Mouse (Mus musculus): ENCODE data around the gene Haus5. TPM values are rescaled to one million over a fixed set of nuclear protein-coding genes. Genes with fewer than 3 reads are reported as not detected.
A peak's percentile ranks its signal among the peaks of the same experiment; 100 is the strongest.

Gene Haus5
- polyA plus RNA-seq, 1 experiment from 2014 or later, result 63.5 TPM

DNA sequence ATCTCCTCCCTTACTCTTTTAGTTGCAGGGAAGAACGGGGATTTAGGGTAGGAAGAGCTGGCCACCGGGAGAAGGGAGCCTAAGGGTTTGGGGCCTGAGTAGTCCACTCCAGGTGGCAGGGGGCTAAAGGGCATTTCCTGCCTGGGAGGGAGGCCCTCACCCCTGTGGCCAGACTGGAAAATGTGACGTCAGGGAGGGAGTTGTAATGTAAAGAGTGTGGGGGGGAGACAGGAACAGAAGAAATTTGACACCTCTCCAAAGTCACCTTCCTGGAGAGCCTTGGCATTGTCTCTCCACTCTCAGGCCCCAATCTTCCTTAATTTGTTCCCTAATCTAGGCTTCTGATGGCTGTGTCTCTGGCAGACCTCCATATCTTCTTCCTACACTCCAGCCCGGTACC lies 25.7 kb downstream of the Haus5 start:
- Histone ChIP-seq H3K27me3 (ENCODE audit: insufficient read depth, low read length) (peaks cover 25% of the 10 kb centered on the region), H3K4me1 (ENCODE audit: insufficient read depth) (no peaks in the 10 kb centered on the region), H3K4me2 (no peak overlapping the region), H3K27ac (ENCODE audit: low read depth) (no peak overlapping the region), H3K9me3 (ENCODE audit: low read depth, low read length) (no peaks in the 10 kb centered on the region), H3K9ac (no peak overlapping the region), H3K4me3 (ENCODE audit: low read depth, low read length) (no peak overlapping the region), H3K36me3 (ENCODE audit: insufficient read depth) (peaks cover 38% of the 10 kb centered on the region)
- 11% methylated on average over 4 of the region's 4 CpGs for WGBS
- TF ChIP-seq CTCF (IDR thresholded peaks at IDR 0.05; ENCODE audit: low read depth), result no peak
- no peak for DNase-seq
- ATAC-seq (ENCODE audit: insufficient read depth), result no peak

GRCm38 (mm10) chr7:30636395-30636794 lies 28.4 kb downstream of the Haus5 start:
- 19% methylated on average over 11 of the region's 11 CpGs for WGBS
- no peak for TF ChIP-seq CTCF (IDR thresholded peaks at IDR 0.05; ENCODE audit: low read depth)
- no peak overlapping the region for H3K9ac ChIP-seq
- ATAC-seq (ENCODE audit: insufficient read depth), result no peak
- no peak overlapping the region for H3K4me3 ChIP-seq (ENCODE audit: low read depth, low read length)
- H3K36me3 ChIP-seq (ENCODE audit: insufficient read depth), result peaks cover 11% of the 10 kb centered on the region
- no peaks in the 10 kb centered on the region for H3K4me1 ChIP-seq (ENCODE audit: insufficient read depth)
- no peaks in the 10 kb centered on the region for H3K9me3 ChIP-seq (ENCODE audit: low read depth, low read length)
- peaks cover 45% of the 10 kb centered on the region for H3K27me3 ChIP-seq (ENCODE audit: insufficient read depth, low read length)
- no peak for DNase-seq
- no peak overlapping the region for H3K27ac ChIP-seq (ENCODE audit: low read depth)
- H3K4me2 ChIP-seq, result no peak overlapping the region

- Histone ChIP-seq H3K4me1 (ENCODE audit: insufficient read depth) (no peaks in the 10 kb centered on the region), H3K4me2 (peak within 1 kb of the TSS; percentile 42), H3K4me3 (ENCODE audit: low read depth, low read length) (peak within 1 kb of the TSS; percentile 26), H3K27me3 (ENCODE audit: insufficient read depth, low read length) (peaks cover 45% of the 10 kb centered on the region), H3K9me3 (ENCODE audit: low read depth, low read length) (no peaks in the 10 kb centered on the region), H3K9ac (no peak within 1 kb of the TSS), H3K27ac (ENCODE audit: low read depth) (no peak within 1 kb of the TSS), H3K36me3 (ENCODE audit: insufficient read depth) (peaks cover 5% of the 10 kb centered on the region)
- 3% methylated on average over 5 of the region's 5 CpGs for WGBS
- ATAC-seq (ENCODE audit: insufficient read depth) (no peak), DNase-seq (no peak)
- TF ChIP-seq CTCF (IDR thresholded peaks at IDR 0.05; ENCODE audit: low read depth), result no peak
These were observed 29.0 kb downstream of the Haus5 start, which contains the start of gene Etv2 for GRCm38 (mm10) chr7:30635752-30636151. Gene Etv2 (minus strand): TSS chr7:30635852.

- 1% methylated on average over 20 of the region's 20 CpGs for WGBS
- Histone ChIP-seq H3K36me3 (ENCODE audit: insufficient read depth) (no peaks in the 10 kb centered on the region), H3K4me2 (peak overlapping the region; percentile 42), H3K27ac (ENCODE audit: low read depth) (no peak overlapping the region), H3K4me3 (ENCODE audit: low read depth, low read length) (peak overlapping the region; percentile 26), H3K27me3 (ENCODE audit: insufficient read depth, low read length) (peaks cover 45% of the 10 kb centered on the region), H3K9me3 (ENCODE audit: low read depth, low read length) (no peaks in the 10 kb centered on the region), H3K4me1 (ENCODE audit: insufficient read depth) (no peaks in the 10 kb centered on the region), H3K9ac (no peak overlapping the region; the same call in 1 of the 2 replicates)
- peak; percentile 73 for DNase-seq
- ATAC-seq (ENCODE audit: insufficient read depth), result peak; percentile 78
- TF ChIP-seq CTCF (IDR thresholded peaks at IDR 0.05; ENCODE audit: low read depth), result peak; percentile 77
These were observed 30.2 kb downstream of the Haus5 start for GRCm38 (mm10) chr7:30634621-30635020.

GRCm38 (mm10) chr7:30633762-30634412 lies 30.9 kb downstream of the Haus5 start:
- no peak for ATAC-seq (ENCODE audit: insufficient read depth)
- H3K9ac ChIP-seq, result no peak overlapping the region; the same call in 1 of the 2 replicates
- no peak for DNase-seq

GRCm38 (mm10) chr7:30629013-30629412 lies 35.8 kb downstream of the Haus5 start:
- Histone ChIP-seq H3K27me3 (ENCODE audit: insufficient read depth, low read length) (peaks cover 20% of the 10 kb centered on the region), H3K36me3 (ENCODE audit: insufficient read depth) (peaks cover 6% of the 10 kb centered on the region; the same call in 1 of the 2 replicates), H3K27ac (ENCODE audit: low read depth) (no peak overlapping the region), H3K4me2 (no peak overlapping the region), H3K9ac (no peak overlapping the region), H3K4me3 (ENCODE audit: low read depth, low read length) (no peak overlapping the region), H3K4me1 (ENCODE audit: insufficient read depth) (0 out of 2 replicates have a peak, but pooled peaks cover 5% of the 10 kb centered on the region), H3K9me3 (ENCODE audit: low read depth, low read length) (no peaks in the 10 kb centered on the region)
- DNase-seq, result no peak
- ATAC-seq (ENCODE audit: insufficient read depth), result no peak
- no peak for TF ChIP-seq CTCF (IDR thresholded peaks at IDR 0.05; ENCODE audit: low read depth)

More at GRCm38 (mm10) chr7:30633762-30634412, 30.9 kb downstream of the Haus5 start:
- Histone ChIP-seq H3K4me3 (ENCODE audit: low read depth, low read length) (0 out of 2 replicates have a peak overlapping the region, but pooled peaks have one; percentile 26), H3K36me3 (ENCODE audit: insufficient read depth) (no peaks in the 10 kb centered on the region), H3K9me3 (ENCODE audit: low read depth, low read length) (no peaks in the 10 kb centered on the region), H3K27me3 (ENCODE audit: insufficient read depth, low read length) (peaks cover 45% of the 10 kb centered on the region), H3K4me1 (ENCODE audit: insufficient read depth) (no peaks in the 10 kb centered on the region), H3K27ac (ENCODE audit: low read depth) (no peak overlapping the region), H3K4me2 (no peak overlapping the region)
- WGBS, result 3% methylated on average over 27 of the region's 27 CpGs
- TF ChIP-seq CTCF (IDR thresholded peaks at IDR 0.05; ENCODE audit: low read depth), result no peak

DNA sequence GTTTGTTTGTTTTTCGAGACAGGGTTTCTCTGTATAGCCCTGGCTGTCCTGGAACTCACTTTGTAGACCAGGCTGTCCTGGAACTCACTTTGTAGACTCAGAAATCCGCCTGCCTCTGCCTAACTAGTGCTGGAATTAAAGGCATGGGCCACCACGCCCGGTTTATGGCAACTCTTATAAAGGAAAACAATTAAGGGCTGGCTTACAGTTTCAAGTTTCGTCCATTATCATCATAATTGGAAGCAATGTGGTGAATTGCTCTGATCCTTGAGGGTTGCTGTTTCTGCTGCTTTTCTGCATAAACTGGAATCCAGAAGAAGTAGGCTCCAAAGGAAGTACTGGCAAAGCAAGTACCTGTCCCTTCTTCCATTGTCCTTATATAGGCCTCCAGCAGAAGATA lies 38.1 kb downstream of the Haus5 start:
- 72% methylated on average over 5 of the region's 5 CpGs for WGBS

More for the DNA sequence above, 38.1 kb downstream of the Haus5 start:
- no peak for TF ChIP-seq CTCF (IDR thresholded peaks at IDR 0.05; ENCODE audit: low read depth)
- no peaks in the 10 kb centered on the region for H3K9me3 ChIP-seq (ENCODE audit: low read depth, low read length)
- H3K4me3 ChIP-seq (ENCODE audit: low read depth, low read length), result peak overlapping the region; percentile 91; the same call in 1 of the 2 replicates
- H3K27ac ChIP-seq (ENCODE audit: low read depth), result no peak overlapping the region
- peaks cover 29% of the 10 kb centered on the region for H3K36me3 ChIP-seq (ENCODE audit: insufficient read depth)
- H3K4me2 ChIP-seq, result peak overlapping the region; percentile 68; the same call in 1 of the 2 replicates
- DNase-seq (no peak), ATAC-seq (ENCODE audit: insufficient read depth) (no peak)
- H3K4me1 ChIP-seq (ENCODE audit: insufficient read depth), result 0 out of 2 replicates have a peak, but pooled peaks cover 5% of the 10 kb centered on the region
- H3K9ac ChIP-seq, result no peak overlapping the region
- no peaks in the 10 kb centered on the region; the same call in 1 of the 2 replicates for H3K27me3 ChIP-seq (ENCODE audit: insufficient read depth, low read length)
